Mouse (Mus musculus) embryo, embryonic 9.5 days (tissue): ENCODE measurements around the gene Tmeff2.
"Not testable (repeated sequence)": the region's sequence is repeated elsewhere in the genome, so short reads cannot be mapped to it uniquely, and the experiment has no call there.

Experiments
- DNase-seq: peaks from one replicate; pipeline ENCODE4 v3.0.0-alpha.2; 2017; ENCODE audit errors: extremely low spot score

Gene Tmeff2

DNA sequence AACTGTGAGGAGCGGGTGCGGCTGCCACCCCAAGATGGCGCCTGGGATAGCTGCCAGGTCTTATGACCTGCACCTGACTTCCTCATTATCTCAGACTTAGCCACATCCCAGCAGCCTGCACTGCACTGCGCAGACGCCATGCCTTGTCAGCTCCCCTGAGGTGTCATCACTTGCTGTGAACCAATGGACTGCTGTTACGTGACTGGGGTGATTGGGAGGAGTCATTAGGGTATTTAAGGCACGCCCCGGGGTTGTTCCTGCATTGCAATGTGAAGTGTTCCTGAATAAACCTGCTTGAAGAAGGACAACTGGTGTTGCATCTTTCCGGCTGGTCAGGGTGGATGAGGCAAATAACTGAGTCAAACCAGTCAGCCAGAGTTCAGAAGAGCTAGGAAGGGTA is at the start of gene Tmeff2:
Gene Tmeff2, plus strand, starts transcription at position 262 of the 400 bp plus-strand sequence.
- DNase-seq, result not testable (repeated sequence)

DNA sequence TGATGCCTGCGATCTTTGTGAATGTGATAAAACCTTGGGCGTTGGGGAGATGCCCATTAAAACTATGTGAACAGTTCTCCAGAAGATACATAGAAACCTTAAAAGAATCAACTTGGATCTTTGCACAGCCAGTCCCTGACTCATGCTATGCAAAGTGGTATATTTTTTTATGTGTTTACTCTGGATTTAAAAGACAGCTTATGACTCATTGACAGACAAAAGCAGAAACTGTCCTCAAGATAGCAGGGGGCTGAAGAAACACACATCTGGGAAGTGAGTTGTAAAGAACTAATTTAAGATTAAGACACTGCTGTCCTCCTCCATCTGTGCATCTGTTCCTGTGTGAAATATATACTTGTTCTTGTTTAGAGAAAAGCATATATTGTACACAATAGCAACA is 38.9 kb upstream of the Tmeff2 start:
- no peak for DNase-seq

DNA sequence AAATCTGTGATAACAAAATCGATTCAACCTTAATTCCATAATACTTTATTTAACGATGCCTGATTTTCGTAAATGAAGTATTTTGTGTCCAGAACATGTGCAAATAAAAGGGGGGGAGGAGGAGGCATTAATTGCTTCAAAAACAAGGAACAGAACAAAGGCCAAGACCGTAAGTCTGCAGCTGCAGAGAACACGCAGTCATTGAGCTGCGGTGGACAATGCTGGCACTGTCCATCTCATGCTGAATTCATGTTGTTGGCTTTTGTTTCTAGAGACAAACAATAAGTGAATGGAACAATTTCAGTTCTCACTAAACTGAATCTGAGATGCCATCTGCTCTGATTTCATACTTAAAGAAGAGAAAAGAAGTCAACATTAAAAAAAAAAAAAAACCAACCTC is 2.8 kb upstream of the Tmeff2 start:
- no peak for DNase-seq

GRCm38 (mm10) chr1:50924838-50925355 is 24.4 kb downstream of the Tmeff2 start:
- peak; percentile 7 for DNase-seq

GRCm38 (mm10) chr1:50925356-50925921 is 25.0 kb downstream of the Tmeff2 start:
- DNase-seq, result peak; percentile 15

DNA sequence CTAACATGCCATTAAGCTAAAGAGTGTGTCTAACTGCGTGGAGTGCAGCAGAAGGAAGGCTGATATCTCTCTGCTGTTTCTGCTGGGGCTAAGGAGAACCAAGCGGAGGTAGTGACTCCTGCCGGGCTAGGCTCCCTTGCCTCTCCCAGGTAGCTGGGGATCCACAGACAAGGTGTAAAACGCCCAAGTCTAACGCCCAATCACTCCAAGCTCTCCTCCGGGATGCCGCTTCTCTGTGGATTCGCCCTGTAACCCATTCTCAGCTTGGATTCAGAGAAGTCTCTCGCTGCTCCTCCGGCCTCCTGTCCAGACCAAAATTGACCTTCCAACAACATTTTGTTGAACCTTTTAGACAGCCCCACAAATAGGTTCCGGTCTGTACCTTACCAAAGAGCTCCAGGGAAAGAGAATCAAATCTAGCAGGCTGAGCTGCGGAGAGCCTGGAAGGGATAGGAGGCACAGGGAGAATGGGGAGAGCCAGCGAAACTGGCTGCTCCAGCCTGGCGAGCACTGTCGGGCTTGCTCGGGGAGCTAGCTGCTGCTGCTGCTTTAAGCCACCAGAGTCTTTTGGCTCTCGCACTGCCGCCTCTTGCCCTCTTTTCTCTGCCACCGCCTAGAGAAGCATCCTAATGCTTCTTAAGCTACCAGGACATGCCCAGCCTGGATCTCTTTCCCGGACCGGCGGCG is 26.1 kb downstream of the Tmeff2 start:
- DNase-seq, result no peak

- DNase-seq, result peak; percentile 93
Measured at GRCm38 (mm10) chr1:50927077-50927611, 26.7 kb downstream of the Tmeff2 start.

GRCm38 (mm10) chr1:50927679-50928187 is 27.3 kb downstream of the Tmeff2 start:
- DNase-seq, result no peak

DNA sequence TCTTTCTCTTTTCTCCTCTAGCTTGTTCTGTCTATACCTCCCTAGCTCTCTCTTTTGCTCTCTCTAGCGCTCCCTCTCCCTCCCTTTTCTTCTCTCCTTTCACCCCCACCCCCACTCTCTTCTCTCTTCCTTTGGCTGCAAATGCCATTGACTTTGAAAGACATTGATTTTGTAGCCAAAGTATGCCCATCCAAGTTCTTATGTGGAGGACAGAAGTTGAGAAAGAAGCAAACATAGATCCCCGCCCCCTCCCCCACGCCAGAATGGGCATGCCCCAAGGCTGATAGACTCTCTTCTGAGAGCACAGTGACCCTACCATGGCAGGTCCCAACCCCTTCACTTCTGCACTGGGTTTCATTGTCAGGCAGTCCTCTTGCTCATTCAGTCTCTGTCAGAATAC is 28.3 kb downstream of the Tmeff2 start:
- no peak for DNase-seq

DNA sequence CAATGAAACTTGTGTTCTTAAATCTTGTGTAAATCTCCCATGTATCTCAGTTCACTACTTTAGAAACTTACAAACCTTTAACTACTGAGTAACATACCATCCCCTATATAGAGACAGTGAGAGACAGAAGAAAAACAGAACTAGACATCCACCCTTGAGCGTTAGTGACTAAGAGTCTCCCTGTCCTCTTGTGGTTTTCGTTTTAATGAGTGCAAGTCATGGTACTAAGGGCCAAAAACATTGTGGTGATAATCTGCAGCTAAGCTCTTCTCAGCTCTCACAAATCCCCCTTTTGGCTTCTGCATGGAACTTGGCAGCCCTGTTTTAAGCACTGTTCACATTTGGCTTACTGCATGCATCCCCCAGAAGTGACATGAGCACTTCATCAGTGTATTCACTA is 34.6 kb downstream of the Tmeff2 start:
- DNase-seq, result no peak

DNA sequence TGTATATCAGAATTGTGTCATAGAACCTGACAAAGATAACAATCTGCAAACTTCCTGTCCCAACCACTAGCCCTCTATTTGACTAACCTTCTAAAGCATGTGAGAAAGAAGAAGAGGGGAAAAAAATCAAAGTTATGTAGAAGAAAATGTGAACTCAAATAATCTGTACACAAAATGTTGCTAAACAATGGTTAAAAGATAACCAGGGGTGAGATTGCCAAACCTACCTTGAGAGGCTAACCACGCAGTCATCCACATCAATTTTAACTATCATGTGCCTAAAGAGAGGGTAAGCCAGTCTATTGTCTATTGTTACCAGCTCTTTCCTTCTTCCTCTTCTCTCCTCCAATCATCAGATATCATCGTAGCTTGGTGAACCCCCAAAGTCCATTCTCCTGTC is 35.0 kb downstream of the Tmeff2 start:
- no peak for DNase-seq

DNA sequence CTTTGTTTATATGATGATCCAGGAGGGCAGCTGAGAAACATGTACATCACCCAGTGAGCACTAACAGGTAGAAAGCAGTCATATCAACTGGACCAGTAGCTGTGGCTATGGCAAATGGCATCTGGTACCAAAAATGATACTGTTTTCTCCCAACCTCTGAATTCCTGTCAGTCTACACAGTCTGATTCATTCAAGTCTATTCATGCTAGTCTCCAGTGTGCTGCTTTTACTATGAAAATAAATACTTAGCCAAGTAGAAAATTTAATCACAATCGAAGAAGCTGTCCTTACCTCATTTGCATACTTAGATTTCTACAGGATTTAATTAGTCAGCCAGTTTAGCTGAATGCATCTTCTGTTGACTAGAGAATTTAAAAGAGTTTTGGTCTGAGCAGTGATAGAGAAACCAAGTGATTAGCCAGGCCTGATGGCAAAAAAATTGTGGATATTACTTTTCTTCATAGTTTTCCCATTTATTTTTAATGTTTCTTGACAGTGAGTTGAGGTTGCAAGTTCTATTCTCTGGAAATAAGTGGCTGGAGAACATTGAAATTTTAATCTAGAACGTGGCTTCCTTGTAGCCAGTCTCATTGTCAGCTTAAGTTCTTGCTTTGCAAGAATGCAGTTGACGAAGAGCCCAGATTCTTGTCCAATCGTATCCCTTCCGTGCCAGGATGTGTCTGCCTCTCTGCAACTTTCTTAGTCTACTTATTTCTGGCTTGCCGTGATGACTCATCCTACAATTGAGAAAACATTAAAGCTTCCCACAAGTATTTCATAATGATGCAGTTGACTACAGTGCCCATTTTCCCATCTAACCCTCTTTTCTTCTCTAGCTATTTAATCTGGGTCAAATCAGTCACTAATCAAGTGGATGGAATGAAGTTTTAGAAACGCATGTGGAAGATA is 39.9 kb downstream of the Tmeff2 start:
- no peak for DNase-seq

GRCm38 (mm10) chr1:50948575-50948974 is 48.1 kb downstream of the Tmeff2 start:
- DNase-seq, result no peak

- DNase-seq, result no peak
Measured at GRCm38 (mm10) chr1:50958844-50959243, 58.4 kb downstream of the Tmeff2 start.

- DNase-seq, result peak; percentile 74
Measured at GRCm38 (mm10) chr1:50961954-50962648, 61.7 kb downstream of the Tmeff2 start.

DNA sequence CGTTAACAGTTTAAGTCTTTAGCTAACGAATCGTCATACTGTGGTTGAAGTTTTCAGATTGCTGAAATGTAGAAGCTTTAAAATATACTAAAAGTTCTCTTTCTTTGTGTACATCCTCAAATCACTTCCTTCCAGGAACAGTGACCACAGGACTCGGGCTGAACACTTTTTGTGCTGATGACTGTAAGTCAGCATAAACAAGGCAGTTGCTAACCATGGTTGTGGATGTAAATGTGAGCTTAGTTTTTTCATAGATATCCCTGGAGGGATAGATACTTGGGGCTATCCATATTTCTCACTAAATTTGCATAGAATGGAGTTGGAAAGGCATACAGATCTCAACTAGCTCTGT is 62.2 kb downstream of the Tmeff2 start:
- no peak for DNase-seq

DNA sequence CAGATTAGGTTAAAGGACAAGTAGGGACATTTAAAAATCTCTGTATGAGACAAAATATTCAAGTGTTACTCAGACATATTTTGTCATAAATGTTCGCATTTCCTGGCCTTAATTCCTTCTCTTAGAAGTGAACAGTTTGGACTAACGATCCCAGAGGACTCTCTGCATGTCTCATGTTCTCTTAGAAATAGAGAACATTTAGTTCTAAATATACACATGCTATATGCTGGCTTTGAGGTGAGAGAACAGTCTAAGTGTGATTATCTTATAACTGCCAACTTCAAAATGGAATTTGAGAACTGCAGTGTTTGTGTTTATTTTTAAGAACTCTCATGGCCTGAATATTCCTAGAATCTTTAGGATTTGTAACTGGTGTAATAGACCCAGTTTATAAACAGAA is 69.2 kb downstream of the Tmeff2 start:
- no peak for DNase-seq

GRCm38 (mm10) chr1:50970853-50971252 is 70.4 kb downstream of the Tmeff2 start:
- no peak for DNase-seq

GRCm38 (mm10) chr1:50972509-50973436 is 72.3 kb downstream of the Tmeff2 start:
- no peak for DNase-seq

GRCm38 (mm10) chr1:50979358-50980081 is 79.1 kb downstream of the Tmeff2 start:
- DNase-seq, result no peak
